Mouse (Mus musculus) stomach, embryonic 14.5 days (tissue): ENCODE measurements around the gene Rfesd. TPM values are rescaled to one million over a fixed set of nuclear protein-coding genes. Genes with fewer than 3 reads are reported as not detected.

ENCODE experiments used
- ATAC-seq: fragments of 200-750 bp; cut with Nextera tagmentation; 2 replicates; pipeline ENCODE4 v1.8.0; 2017; ENCODE audit warnings: low read depth, moderate TSS enrichment; ENCODE audit not compliant: insufficient number of reproducible peaks, insufficient read depth, low FRiP score
- H3K27ac ChIP-seq: fragments of 300-500 bp; sonication (generic); 2 replicates; pipeline ENCODE4 v1.5.1; 2014; ENCODE audit warnings: mild to moderate bottlenecking, low read length, moderate library complexity, mixed read lengths
- H3K27me3 ChIP-seq: fragments of 300-500 bp; sonication (generic); 2 replicates; pipeline ENCODE4 v1.6.1; 2014; ENCODE audit warnings: low read length, control low read depth, mixed read lengths; ENCODE audit not compliant: control insufficient read depth, insufficient read depth
- H3K36me3 ChIP-seq: fragments of 300-500 bp; sonication (generic); 2 replicates; pipeline ENCODE4 v1.6.1; 2014; ENCODE audit warnings: mild to moderate bottlenecking, control low read depth, low read length, moderate library complexity, mixed read lengths; ENCODE audit not compliant: control insufficient read depth, insufficient read depth
- H3K4me1 ChIP-seq: fragments of 300-500 bp; sonication (generic); 2 replicates; pipeline ENCODE4 v1.6.1; 2014; ENCODE audit warnings: low read length, control low read depth, mixed read lengths; ENCODE audit not compliant: control insufficient read depth, insufficient read depth
- H3K4me2 ChIP-seq: fragments of 300-500 bp; sonication (generic); replicated peaks from 2 replicates; pipeline ENCODE4 v1.6.1; 2014; ENCODE audit warnings: low read depth, low read length, control low read depth
- H3K4me3 ChIP-seq: fragments of 300-500 bp; sonication (generic); 2 replicates; pipeline ENCODE4 v1.5.1; 2014; ENCODE audit warnings: low read depth, low read length, control low read depth
- H3K9ac ChIP-seq: fragments of 300-500 bp; sonication (generic); replicated peaks from 2 replicates; pipeline ENCODE4 v1.6.1; 2014; ENCODE audit warnings: low read depth, mild to moderate bottlenecking, control low read depth, low read length, moderate library complexity, mixed read lengths
- H3K9me3 ChIP-seq: fragments of 300-500 bp; sonication (generic); 2 replicates; pipeline ENCODE4 v1.6.1; 2016; ENCODE audit warnings: low read depth, low read length, control low read depth; ENCODE audit not compliant: control insufficient read depth
- WGBS: fragments of 180-500 bp; shearing (Covaris S2); extraction: QIAGEN DNeasy Blood & Tissue Kit; methylation state at CpG from one replicate; pipeline ENCODE4 v1.1.7; 2014; 5-methylcytosine and 5-hydroxymethylcytosine counted together
- polyA plus RNA-seq: library from polyadenylated mRNA; unstranded; fragments of >200 nt; fragmentation: Nextera tagmentation; extraction: Ambion mirVana; gene quantifications from 2 replicates; pipeline ENCODE4 v1.2.1, GENCODE M21; 2014

The Rfesd gene
- polyA plus RNA-seq, 1 experiment from 2014 or later, result 22.7 TPM

GRCm38 (mm10) chr13:76014511-76014910 lies 4.0 kb downstream of the Rfesd start:
- ATAC-seq, result no peak
- Histone ChIP-seq H3K27me3 (no peaks in the 10 kb centered on the region), H3K9ac (no peak overlapping the region), H3K9me3 (no peaks in the 10 kb centered on the region), H3K4me3 (no peak overlapping the region), H3K27ac (no peak overlapping the region), H3K4me1 (no peaks in the 10 kb centered on the region), H3K36me3 (no peaks in the 10 kb centered on the region), H3K4me2 (no peak overlapping the region)
- 60% methylated on average over 2 of the region's 2 CpGs for WGBS

GRCm38 (mm10) chr13:76003272-76003671 lies 15.2 kb downstream of the Rfesd start:
- Histone ChIP-seq H3K9me3 (no peaks in the 10 kb centered on the region), H3K9ac (no peak overlapping the region), H3K27ac (no peak overlapping the region), H3K4me1 (no peaks in the 10 kb centered on the region), H3K4me3 (no peak overlapping the region), H3K4me2 (no peak overlapping the region), H3K36me3 (no peaks in the 10 kb centered on the region), H3K27me3 (no peaks in the 10 kb centered on the region)
- 75% methylated on average over 3 of the region's 3 CpGs for WGBS
- ATAC-seq, result no peak

- H3K27ac ChIP-seq, result no peak overlapping the region
- no peak overlapping the region for H3K4me2 ChIP-seq
- WGBS, result 53% methylated on average over 9 of the region's 9 CpGs
These were observed 26.1 kb downstream of the Rfesd start for GRCm38 (mm10) chr13:75992169-75993028.

GRCm38 (mm10) chr13:75988096-75988495 lies 30.4 kb downstream of the Rfesd start:
- H3K4me3 ChIP-seq, result no peak overlapping the region
- ATAC-seq, result no peak
- H3K9me3 ChIP-seq, result no peaks in the 10 kb centered on the region
- H3K4me1 ChIP-seq, result no peaks in the 10 kb centered on the region
- H3K4me2 ChIP-seq, result no peak overlapping the region
- H3K27me3 ChIP-seq, result no peaks in the 10 kb centered on the region
- H3K27ac ChIP-seq, result no peak overlapping the region
- H3K36me3 ChIP-seq, result no peaks in the 10 kb centered on the region
- H3K9ac ChIP-seq, result no peak overlapping the region
- WGBS, result 84% methylated on average over 1 of the region's 1 CpGs

More at GRCm38 (mm10) chr13:75992169-75993028, 26.1 kb downstream of the Rfesd start:
- H3K36me3 ChIP-seq, result no peaks in the 10 kb centered on the region
- H3K9me3 ChIP-seq, result no peaks in the 10 kb centered on the region
- no peaks in the 10 kb centered on the region for H3K4me1 ChIP-seq
- 0 out of 2 replicates have a peak, but pooled peaks have one; percentile 28 for ATAC-seq
- H3K27me3 ChIP-seq, result no peaks in the 10 kb centered on the region
- H3K4me3 ChIP-seq, result no peak overlapping the region
- H3K9ac ChIP-seq, result no peak overlapping the region

- ATAC-seq, result no peak
- Histone ChIP-seq H3K9me3 (no peaks in the 10 kb centered on the region), H3K27me3 (no peaks in the 10 kb centered on the region), H3K9ac (no peak overlapping the region), H3K4me2 (no peak overlapping the region), H3K4me1 (no peaks in the 10 kb centered on the region), H3K27ac (no peak overlapping the region), H3K4me3 (no peak overlapping the region), H3K36me3 (no peaks in the 10 kb centered on the region)
These were observed 36.6 kb downstream of the Rfesd start for GRCm38 (mm10) chr13:75981901-75982300.

- 67% methylated on average over 2 of the region's 2 CpGs for WGBS
- ATAC-seq, result no peak
These were observed 41.9 kb downstream of the Rfesd start for GRCm38 (mm10) chr13:75976649-75977048.

GRCm38 (mm10) chr13:75976218-75976617 lies 42.3 kb downstream of the Rfesd start:
- Histone ChIP-seq H3K27me3 (no peaks in the 10 kb centered on the region), H3K36me3 (no peaks in the 10 kb centered on the region), H3K9me3 (no peaks in the 10 kb centered on the region), H3K4me2 (no peak overlapping the region), H3K4me3 (no peak overlapping the region), H3K9ac (no peak overlapping the region), H3K4me1 (no peaks in the 10 kb centered on the region), H3K27ac (no peak overlapping the region)
- WGBS, result 76% methylated on average over 2 of the region's 2 CpGs
- no peak for ATAC-seq

More at GRCm38 (mm10) chr13:75976649-75977048, 41.9 kb downstream of the Rfesd start:
- Histone ChIP-seq H3K4me1 (no peaks in the 10 kb centered on the region), H3K9me3 (no peaks in the 10 kb centered on the region), H3K27me3 (no peaks in the 10 kb centered on the region), H3K4me2 (no peak overlapping the region), H3K4me3 (no peak overlapping the region), H3K36me3 (no peaks in the 10 kb centered on the region), H3K9ac (no peak overlapping the region), H3K27ac (no peak overlapping the region)

- Histone ChIP-seq H3K4me2 (no peak overlapping the region), H3K9me3 (no peaks in the 10 kb centered on the region)
- ATAC-seq, result no peak
These were observed 42.9 kb downstream of the Rfesd start for GRCm38 (mm10) chr13:75975629-75976028.

More at GRCm38 (mm10) chr13:75975629-75976028, 42.9 kb downstream of the Rfesd start:
- Histone ChIP-seq H3K27ac (no peak overlapping the region), H3K36me3 (no peaks in the 10 kb centered on the region), H3K27me3 (no peaks in the 10 kb centered on the region), H3K4me3 (no peak overlapping the region), H3K9ac (no peak overlapping the region), H3K4me1 (no peaks in the 10 kb centered on the region)
- 63% methylated on average over 1 of the region's 1 CpGs for WGBS
